In the genomic region with DNA sequence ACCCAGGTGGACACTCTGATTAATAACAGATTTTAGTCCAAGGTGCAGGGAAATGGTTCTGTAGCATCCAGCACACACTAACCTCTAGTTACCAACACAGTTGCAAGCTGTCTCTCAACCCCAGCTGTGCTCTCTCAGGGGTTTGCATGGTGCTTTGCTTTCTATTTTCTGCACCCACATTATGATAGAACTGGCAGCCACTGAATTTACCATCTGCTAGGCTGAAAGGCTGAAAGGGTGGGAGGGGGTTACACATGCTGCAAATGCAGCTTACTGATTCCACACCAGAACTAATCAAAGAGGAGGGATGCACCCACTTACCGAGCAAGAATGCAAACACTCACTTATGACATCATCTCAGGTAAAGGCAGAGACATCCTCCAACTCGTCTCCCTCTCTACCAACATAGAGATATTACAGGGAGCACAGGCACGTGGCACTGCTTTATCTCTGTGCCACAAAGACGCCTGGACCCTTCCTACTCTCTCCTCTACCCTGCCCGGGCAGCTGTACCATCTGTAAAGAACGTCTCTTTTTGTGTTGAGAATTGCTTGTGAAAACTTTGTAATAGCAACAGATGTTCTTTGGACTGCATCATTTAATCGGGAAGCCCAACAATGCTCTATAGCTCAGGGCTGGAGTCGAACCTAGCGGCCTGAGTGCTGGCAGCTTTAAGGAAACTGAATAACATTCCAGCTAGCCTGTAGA, we compare ENCODE assay signal across 22 mouse cellular contexts. TPM values are rescaled to one million over a fixed set of nuclear protein-coding genes. Genes with fewer than 3 reads are reported as not detected.
DNase-seq lines count a peak whose midpoint lies in the region; ATAC-seq and TF ChIP-seq lines count a peak whose summit lies in the region.
"Had no signal": no experiment of that assay in that cellular context is flagged by ENCODE, and none has a peak within 500 bp of the region (broad histone marks: within the 10 kb centered on the region; RNA-seq: fewer than 3 reads in every experiment).

No protein-coding gene starts in this region.

- no peaks in the 10 kb centered on the region for H3K36me3 ChIP-seq in midbrain, embryonic 11.5 days (ENCODE audit: control insufficient read depth, insufficient read depth, low read length)
- H3K36me3 ChIP-seq in midbrain, embryonic 16.5 days (ENCODE audit: control insufficient read depth, insufficient read depth, low read length) = no peaks in the 10 kb centered on the region
- peaks cover 3% of the 10 kb centered on the region for H3K36me3 ChIP-seq in forebrain, postnatal 0 days (ENCODE audit: insufficient read depth)
- H3K36me3 ChIP-seq: G1E; limb, embryonic 15.5 days; liver, embryonic 15.5 days had no signal

- peak; percentile 68 for DNase-seq in heart, adult 11 months
- DNase-seq in heart, adult 9 months (ENCODE audit: low spot score in 2 of 2) = no peak
- DNase-seq in midbrain, embryonic 11.5 days (ENCODE audit: low spot score, missing footprints) = peak; percentile 78
- peak; percentile 69 for DNase-seq in forebrain, postnatal 0 days
- no peak for DNase-seq in ovary, postnatal 10 days (ENCODE audit: low spot score)
- DNase-seq in ovary, adult 18-20 months (ENCODE audit: low spot score) = no peak
- DNase-seq: adrenal gland, postnatal 25 days; cerebellum, adult 2 months; cerebellum, postnatal 36 days; gastrocnemius, postnatal 10 days; heart, adult 18-20 months; heart, postnatal 36 days; kidney, adult 11 months; midbrain, embryonic 14.5 days; thymus, postnatal 36 days had no signal

- no peak overlapping the region for H3K27ac ChIP-seq in midbrain, embryonic 11.5 days (ENCODE audit: low read depth, low read length)
- no peak overlapping the region for H3K27ac ChIP-seq in midbrain, embryonic 16.5 days (ENCODE audit: low read length)
- peak overlapping the region; percentile 78 for H3K27ac ChIP-seq in forebrain, postnatal 0 days (ENCODE audit: low read depth, low read length)
- H3K27ac ChIP-seq: kidney, postnatal 0 days; limb, embryonic 15.5 days; liver, embryonic 15.5 days had no signal

- 79% methylated on average over 9 of the region's 9 CpGs for WGBS in midbrain, embryonic 11.5 days
- 66% methylated on average over 9 of the region's 9 CpGs for WGBS in midbrain, embryonic 16.5 days
- 29% methylated on average over 9 of the region's 9 CpGs for WGBS in forebrain, postnatal 0 days

- peaks cover 2% of the 10 kb centered on the region; the same call in 1 of the 2 replicates for H3K4me1 ChIP-seq in midbrain, embryonic 11.5 days (ENCODE audit: control insufficient read depth, insufficient read depth, low read length)
- H3K4me1 ChIP-seq in midbrain, embryonic 16.5 days (ENCODE audit: control insufficient read depth, insufficient read depth, low read length) = peaks cover 7% of the 10 kb centered on the region; the same call in 1 of the 2 replicates
- peaks cover 30% of the 10 kb centered on the region for H3K4me1 ChIP-seq in forebrain, postnatal 0 days (ENCODE audit: insufficient read depth)
- H3K4me1 ChIP-seq: limb, embryonic 15.5 days; liver, embryonic 15.5 days had no signal

- no peak for ATAC-seq in midbrain, embryonic 11.5 days (ENCODE audit: low FRiP score)
- ATAC-seq in midbrain, embryonic 16.5 days = no peak
- ATAC-seq in forebrain, postnatal 0 days = peak; percentile 69
- ATAC-seq: hindbrain, embryonic 16.5 days had no signal

- H3K27me3 ChIP-seq in midbrain, embryonic 11.5 days (ENCODE audit: control insufficient read depth, insufficient read depth, low read length) = no peaks in the 10 kb centered on the region
- no peaks in the 10 kb centered on the region for H3K27me3 ChIP-seq in midbrain, embryonic 16.5 days (ENCODE audit: control insufficient read depth, insufficient read depth, low read depth, low read length)
- no peaks in the 10 kb centered on the region for H3K27me3 ChIP-seq in forebrain, postnatal 0 days (ENCODE audit: insufficient read depth, low read length)
- H3K27me3 ChIP-seq: limb, embryonic 15.5 days; liver, embryonic 15.5 days had no signal

- no peak overlapping the region for H3K4me3 ChIP-seq in midbrain, embryonic 11.5 days (ENCODE audit: low read depth, low read length)
- H3K4me3 ChIP-seq in midbrain, embryonic 16.5 days (ENCODE audit: low read depth, low read length) = no peak overlapping the region
- H3K4me3 ChIP-seq in forebrain, postnatal 0 days (ENCODE audit: low read depth, low read length) = no peak overlapping the region
- H3K4me3 ChIP-seq: limb, embryonic 15.5 days; liver, embryonic 15.5 days; myocyte had no signal

- TF ChIP-seq CTCF in forebrain, postnatal 0 days (IDR thresholded peaks at IDR 0.05; ENCODE audit: low read depth) = no peak

- H3K9me3 ChIP-seq in midbrain, embryonic 11.5 days (ENCODE audit: control insufficient read depth, low read length) = no peaks in the 10 kb centered on the region
- no peaks in the 10 kb centered on the region for H3K9me3 ChIP-seq in midbrain, embryonic 16.5 days (replicated peaks; ENCODE audit: control insufficient read depth, low read length, poor library complexity, severe bottlenecking)
- no peaks in the 10 kb centered on the region for H3K9me3 ChIP-seq in forebrain, postnatal 0 days (ENCODE audit: low read length)
- H3K9me3 ChIP-seq: G1E; limb, embryonic 15.5 days; liver, embryonic 15.5 days had no signal

- no peak overlapping the region for H3K9ac ChIP-seq in midbrain, embryonic 11.5 days (ENCODE audit: low read length)
- no peak overlapping the region for H3K9ac ChIP-seq in midbrain, embryonic 16.5 days (ENCODE audit: low read depth, low read length)
- H3K9ac ChIP-seq in forebrain, postnatal 0 days = no peak overlapping the region
- H3K9ac ChIP-seq: limb, embryonic 15.5 days; liver, embryonic 15.5 days had no signal

- no peak overlapping the region for H3K4me2 ChIP-seq in midbrain, embryonic 11.5 days
- H3K4me2 ChIP-seq in midbrain, embryonic 16.5 days (ENCODE audit: low read length) = no peak overlapping the region
- H3K4me2 ChIP-seq in forebrain, postnatal 0 days (ENCODE audit: low read depth) = no peak overlapping the region
- H3K4me2 ChIP-seq: limb, embryonic 15.5 days; liver, embryonic 15.5 days had no signal

RNA-seq across cellular contexts. Expression of a gene that starts 23.0 kb away (rescaled TPM):
- polyA plus RNA-seq in midbrain, embryonic 11.5 days (2014; fragmentation: Nextera tagmentation; extraction: Ambion mirVana) = 1.4 and 2.7 TPM in 2 replicates
- 56.5 and 63.4 TPM in 2 replicates for polyA plus RNA-seq in midbrain, embryonic 16.5 days (2015; fragmentation: Nextera tagmentation; extraction: Ambion mirVana)
- total RNA-seq in forebrain, postnatal 0 days (2014; rRNA removed) = 120 and 128 TPM in 2 replicates
- 71.9 and 77.4 TPM in 2 replicates for polyA plus RNA-seq in forebrain, postnatal 0 days (2015; fragmentation: Nextera tagmentation; extraction: Ambion mirVana)
- polyA plus RNA-seq: G1E had no signal

Comparison
In these comparisons a context has a peak if more than half of its experiments do, and no peak if none do; other contexts are left out.
1. DNase-seq: peak in heart, adult 11 months (single experiment), midbrain, embryonic 11.5 days (single experiment) and forebrain, postnatal 0 days (single experiment); none in heart, adult 9 months (0 of 2), ovary, postnatal 10 days (single experiment) and ovary, adult 18-20 months (single experiment).
2. RNA of a gene that starts 23.0 kb away (polyA plus RNA-seq): 71.9 to 77.4 TPM in forebrain, postnatal 0 days and 56.5 to 63.4 TPM in midbrain, embryonic 16.5 days; 1.4 to 2.7 TPM in midbrain, embryonic 11.5 days; every median in the first group is over 10 times any median in the second.